Mouse (Mus musculus) right cerebral cortex, adult 2 months (tissue): Measurements from ENCODE around the gene Fbxl3.

Source experiments
- DNase-seq, 2 experiments: peaks; one replicate each; pipeline ENCODE4 v3.0.0; 2021 to 2022; ENCODE audit warnings: low spot score in 2 of 2

Gene Fbxl3

DNA sequence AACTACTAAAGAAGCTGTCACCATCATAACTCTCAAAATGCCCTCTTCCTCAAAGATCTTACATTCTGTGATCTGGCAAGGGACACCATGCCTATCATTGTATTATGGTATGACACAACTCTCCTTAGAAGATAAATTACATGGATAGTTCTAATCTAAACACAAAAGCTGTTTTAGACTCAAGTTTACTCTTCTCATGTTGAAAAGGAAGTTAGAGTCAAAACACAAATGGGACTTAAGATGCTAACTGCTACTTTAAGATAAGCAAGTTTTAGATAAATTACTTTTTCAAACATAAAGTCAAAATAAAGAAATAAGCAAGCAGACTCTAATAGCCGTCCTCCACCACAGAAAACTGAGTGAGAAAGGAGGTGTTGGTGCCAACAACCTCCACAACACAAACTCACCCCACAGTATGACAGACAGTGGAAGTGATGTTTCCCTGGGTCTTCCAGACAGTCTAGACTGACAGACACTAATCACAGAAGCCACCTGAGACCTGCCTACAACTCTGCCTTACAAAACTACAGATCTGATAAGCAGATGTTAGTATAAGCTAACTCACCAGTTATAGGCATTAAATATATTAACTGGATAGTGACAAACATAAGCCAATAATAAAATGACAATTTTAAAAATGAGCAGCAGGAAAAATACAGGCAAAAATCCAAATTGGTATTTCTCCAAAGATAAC, 13.4 kb downstream of the Fbxl3 start:
- no peak for DNase-seq

DNA sequence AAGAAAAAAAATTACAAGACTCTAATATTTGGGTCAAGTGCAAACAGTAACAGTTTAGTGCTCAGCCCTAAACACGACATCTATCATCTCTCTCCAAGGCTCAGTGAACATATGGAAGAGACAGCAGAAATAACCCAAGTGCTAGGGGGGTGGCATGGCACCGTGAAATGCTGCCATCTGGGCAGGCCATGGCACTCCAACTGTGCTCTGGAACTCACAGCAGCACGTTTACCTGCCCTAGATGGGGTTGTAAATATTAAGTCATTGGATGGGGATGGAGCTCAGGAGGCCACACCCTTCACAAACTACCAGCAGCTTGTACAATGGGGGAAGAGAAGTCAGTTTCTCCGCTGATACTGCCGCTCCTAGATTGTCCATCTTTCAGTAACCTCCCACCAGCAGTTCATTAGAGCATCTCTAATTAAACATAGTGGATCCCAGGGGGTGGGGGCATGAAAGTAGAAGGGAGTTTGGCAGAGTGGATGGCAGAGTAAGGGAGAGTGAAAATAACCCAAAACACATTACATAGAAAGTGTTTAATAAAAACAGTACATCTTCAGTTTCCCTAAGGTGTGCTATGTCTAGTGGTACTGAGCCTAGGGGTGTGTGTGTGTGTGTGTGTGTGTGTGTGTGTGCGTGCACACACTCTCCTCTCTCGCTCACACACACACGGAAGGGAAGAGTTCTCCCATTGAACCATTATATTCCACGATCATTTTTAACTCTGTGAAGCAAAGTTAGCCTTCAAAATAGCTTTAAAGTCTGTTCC, 20.0 kb downstream of the Fbxl3 start:
- peak in 1 of 2 experiments; percentile 54 for DNase-seq

DNA sequence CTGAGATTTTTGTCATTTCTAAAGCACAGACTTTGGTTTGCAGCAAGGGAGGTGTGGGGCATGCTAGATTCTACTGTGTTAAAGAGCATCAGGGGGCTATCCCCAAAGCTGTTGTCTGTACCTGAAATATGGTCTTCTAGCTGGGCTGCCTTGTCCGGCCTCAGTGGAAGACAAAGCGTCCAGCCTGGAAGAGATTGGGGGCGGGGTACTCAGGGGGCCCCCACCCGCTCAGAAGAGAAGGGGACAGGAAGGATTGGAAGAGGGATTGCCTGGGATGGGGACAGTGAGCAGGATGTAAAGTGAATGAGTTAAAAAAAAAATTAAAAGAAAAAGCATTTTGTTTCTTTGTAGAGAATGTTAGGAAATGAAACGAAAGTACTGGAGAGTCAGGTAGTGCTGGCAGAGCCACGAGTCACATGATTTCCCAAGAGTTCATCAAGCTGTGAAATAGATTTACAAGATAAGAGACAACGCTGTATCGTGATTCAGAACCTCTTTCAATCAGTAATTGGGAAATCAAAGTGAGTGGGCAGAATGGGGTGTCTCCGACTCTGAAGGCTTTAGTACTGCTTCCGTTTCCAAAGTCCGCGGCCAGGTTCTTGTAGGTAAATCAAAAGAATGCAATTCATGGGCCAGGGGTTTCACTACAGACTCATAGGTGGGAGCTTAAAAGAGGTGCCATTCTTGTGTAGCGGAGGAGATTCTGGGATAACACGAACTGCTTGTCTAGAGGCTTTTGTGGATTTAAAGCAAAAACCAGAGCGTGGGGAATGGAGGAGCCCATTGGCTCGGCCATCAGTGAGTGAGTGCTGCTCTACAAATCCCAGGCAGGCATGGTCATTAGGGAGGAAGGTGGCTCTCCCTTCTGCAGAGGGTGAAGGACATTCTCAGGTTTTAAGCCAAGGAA, 21.1 kb downstream of the Fbxl3 start:
- DNase-seq: no peak

DNA sequence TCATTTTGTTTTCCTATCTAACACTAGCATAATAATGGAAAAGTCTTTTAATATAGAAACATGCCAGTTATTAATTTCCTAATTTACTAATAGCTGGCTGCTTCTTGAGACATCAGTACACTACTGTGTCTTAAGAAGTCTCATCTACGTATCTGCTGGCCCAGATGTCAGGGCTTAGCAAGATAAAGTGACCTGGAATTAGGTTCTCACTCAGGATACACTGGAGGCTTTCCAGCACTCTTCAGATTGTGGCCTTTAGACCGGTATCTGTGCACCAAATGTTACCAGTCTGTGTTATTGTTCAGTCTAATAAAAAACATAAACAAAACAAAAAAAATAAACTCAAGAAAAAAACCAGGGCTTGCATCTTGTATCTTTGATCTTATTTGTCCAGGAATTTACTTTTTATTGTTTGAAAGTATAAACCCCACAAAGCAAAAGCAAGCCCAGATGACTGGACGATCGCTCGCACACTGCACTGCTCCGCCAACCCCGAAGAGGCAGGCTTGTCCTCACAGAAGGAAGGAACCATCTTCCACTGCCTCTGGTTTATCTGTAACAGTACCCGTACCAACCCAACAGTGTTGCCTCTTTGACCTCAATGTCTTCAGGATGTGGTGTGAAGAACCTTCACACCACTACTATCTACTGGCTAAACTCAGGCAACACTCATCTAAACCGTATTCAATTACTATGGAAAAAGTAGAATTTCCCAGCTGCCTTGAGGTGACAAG, 21.9 kb downstream of the Fbxl3 start:
- no peak for DNase-seq

DNA sequence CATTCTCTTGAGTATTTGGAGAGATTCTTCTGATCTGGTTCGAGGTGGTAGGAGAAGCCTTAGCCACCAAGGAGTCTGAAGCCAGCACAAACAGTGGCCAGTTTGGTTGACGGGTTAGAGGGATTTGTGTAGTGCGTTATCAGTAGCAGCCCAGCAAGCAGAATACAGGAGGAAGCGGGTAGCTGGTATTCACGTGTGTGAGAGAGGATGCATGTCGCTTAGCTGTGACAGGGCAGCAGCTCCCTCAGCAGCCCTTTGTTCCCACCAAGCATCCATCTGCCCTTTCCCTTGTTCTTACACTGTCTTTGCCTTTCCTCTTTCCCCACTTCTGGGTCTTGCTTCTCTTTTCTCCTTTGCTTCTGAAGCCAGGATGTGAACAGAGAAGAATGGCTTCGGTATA, 24.2 kb downstream of the Fbxl3 start:
- no peak for DNase-seq

DNA sequence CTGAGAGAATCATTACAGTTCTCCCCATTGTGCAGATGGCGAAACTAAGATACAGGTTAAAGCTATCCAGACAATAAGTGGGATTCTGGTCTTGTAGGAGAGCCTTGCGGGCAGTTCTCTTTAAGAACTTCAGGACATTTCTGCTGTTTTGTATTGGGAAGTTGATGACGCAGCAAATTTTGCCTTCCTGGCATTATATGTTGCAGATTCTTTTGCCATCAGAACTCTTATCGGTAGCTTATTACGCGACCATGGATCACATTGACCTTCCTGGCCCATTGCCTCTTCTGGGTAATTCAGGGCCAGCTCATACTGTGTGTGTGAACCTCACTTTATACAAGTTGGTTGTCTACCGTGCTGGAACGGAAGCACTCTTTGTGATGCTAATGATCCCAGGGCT, 25.5 kb downstream of the Fbxl3 start:
- no peak for DNase-seq

DNA sequence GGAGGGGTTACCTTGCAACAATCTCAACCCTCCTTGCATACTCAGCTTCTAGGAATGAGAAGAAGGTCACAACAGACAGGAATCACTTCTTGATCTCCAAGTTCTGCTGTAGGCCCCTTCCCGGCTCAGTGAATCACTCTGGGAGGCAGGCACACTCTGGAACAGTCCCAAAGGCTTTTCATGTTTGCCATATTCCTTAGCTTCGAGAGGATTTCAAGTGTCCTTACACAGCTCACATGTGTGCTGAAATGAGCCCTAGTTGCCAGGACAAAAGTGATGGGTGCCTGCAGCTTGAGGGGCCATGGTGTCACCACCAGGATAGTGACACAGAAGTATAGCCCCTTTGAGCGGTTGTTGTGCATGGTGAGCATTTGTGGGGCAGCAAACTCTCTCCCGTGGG, 26.6 kb downstream of the Fbxl3 start:
- DNase-seq: no peak

DNA sequence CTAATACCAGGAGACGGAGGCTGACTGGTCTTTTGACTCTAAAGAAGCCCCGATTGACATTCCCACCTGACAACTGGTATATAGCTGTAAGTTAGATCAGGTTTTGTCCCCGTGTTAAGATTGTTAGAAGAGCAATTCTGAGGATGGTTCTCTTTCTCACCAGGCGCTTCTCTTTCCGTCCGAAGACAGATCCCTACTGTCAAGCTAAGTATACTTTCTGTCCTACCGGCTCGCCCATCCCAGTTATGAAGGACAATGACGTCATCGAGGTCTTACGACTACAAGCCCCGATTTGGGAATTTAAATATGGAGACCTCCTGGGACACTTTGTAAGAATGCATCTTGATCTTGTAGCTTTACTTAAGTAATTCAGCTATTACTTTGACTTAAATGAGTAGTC, 27.9 kb downstream of the Fbxl3 start:
- no peak for DNase-seq

DNA sequence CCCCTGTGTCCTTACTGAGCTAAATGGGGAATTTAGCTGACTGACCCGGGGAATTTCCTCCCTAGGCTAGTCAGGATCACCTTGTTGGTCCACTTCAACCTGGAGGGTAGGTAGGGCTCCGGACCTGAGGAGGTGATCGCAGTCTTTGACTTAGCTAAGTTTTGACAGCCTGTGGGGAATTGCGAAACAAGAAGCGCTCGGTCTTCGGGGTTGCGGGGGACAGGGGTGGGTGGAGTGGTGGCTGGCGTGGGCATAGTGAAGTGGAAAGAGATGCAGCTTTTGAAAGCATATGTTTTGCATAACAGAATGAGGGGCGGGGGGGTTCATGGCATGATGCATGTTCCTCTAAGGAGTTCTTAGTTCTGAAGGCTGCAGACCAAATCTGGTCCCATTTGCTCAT, 28.6 kb downstream of the Fbxl3 start:
- peak in 1 of 2 experiments; percentile 30 for DNase-seq

DNA sequence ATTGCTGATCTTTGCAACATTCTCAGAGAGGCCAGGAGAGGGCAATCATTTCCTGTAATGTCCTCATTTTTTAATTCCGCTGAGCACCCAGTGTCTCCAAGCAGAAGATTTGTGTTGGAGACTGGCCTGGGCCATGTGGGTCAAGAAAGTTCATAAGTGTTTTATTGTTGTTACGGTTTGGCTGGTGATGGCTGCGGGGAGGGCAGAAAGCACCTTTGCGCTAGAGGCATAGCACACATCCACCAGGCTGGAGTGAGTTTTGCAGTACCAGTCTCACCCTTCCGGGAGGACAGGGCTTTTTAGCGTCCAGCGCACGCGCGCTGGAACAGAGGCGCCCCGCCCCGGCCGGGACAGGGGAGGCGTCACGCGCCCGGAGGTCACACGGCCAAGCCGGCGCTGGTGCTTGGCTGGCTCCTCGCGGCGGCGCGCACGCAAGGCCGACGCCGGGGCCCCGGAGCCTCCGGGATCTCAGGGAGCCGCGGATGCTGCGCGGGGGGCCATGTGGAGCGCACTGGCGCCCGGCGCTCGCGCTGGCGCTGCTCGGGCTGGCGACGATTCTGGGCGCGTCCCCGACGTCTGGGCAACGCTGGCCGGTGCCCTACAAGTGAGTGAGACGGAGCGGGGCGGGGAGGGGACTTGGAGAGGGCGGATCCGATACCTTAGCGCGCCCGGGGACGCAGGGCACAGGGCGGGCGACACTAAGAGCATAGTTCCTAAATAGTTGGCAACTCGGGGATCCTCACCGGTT, 29.3 kb downstream of the Fbxl3 start, which contains the start of gene Cln5:
Gene Cln5 (plus strand): TSS at position 353 of the 748 bp plus-strand sequence.
- DNase-seq: peak; percentile 80 to 85

DNA sequence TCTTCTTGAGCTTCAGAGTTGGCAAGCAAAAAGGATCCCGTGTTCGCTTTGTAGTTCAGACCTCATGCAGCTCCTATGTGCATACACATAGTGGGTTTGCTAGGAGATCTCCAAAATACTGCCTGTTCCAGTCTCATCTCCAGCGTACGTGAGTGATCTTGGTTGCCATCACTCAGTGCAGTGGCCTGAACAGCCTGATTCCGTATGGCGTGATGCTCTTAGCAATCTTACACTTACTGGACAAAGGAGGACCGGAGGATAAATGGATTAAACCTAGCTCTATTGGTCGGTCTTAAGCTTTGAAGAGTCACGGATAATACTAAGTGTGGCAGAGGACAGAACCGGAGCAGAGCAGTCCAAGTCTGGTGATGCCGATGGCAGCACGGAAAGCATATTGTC, 29.9 kb downstream of the Fbxl3 start:
- no peak for DNase-seq

DNA sequence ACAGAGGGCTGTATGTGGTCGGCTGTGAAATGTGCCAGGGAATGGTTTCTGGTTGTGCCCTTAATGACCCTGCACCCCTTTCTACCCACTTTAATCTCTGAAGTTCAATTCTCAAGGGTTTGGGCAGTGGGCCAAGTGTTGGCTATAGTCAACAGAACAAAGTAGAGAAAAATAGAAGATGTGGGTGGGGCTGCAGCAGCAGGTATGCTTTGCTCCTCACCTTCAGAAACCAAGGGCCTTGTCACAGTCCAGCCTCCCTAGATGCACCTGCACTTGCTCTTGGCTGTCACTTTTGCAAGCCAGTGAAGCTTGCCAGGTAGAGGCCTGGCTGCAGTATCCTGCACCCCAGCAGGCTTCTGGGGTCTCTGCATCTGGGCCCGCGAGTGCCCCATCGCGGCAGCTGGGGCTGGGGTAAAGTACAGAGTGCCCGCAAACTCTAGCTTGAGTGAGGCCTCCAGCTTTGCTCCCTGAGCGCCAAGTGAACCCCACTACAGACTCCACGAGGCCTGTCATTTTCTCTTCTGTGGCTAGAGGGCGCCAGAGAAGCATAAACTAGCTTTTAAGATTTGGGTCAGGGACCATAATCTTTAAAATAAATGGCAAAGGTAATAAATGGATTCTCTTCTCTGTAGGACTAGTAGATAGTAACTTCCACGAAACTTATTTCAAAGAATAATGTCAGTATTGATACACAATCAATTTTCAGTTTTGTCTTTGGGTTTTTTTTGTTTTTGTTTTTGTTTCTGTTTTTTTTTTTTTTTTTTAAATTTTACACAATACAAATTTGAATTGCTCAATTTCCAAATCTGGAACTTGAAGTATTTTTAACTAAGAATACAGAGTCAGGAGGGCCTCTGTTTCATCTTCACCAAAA, 33.8 kb downstream of the Fbxl3 start:
- DNase-seq: peak; percentile 89

DNA sequence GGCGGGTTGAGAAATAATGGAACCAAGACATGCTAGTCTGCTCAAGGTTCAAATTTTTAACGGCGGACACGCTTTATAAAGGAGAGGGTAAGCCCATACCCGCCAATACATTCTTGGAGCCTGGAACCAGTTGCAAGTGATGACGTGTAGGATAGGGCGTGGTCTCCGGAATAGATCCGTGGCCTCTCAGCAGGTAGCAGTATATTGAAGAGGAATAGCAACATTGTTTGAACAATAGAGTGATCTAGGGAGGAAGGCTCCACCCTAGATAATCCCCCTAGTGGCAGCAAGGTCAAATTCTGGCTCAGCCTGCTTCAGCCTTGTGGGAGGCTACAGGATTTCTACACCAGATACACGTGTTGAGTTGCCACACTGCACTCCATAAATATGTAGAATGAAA, 39.9 kb downstream of the Fbxl3 start:
- DNase-seq: no peak

DNA sequence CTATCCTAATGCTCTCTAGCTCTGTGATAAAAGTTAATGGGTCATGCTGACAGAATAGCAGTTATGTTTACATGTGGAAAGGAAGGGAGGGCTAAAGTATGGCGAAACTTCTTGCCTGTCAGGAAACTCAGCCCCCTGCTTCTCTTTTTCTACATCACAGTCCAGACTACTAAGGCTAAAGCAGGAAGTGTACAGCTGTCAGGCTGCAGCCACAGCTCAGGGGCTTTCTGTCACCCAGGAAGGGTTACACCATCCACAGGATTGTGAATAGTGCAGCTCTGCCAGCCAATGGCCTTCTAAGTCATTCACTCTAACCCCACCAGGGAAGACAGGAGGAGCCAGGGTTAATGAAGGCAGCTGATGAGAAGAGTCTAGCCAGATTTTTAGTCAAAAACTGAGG, 40.4 kb downstream of the Fbxl3 start:
- DNase-seq: no peak

DNA sequence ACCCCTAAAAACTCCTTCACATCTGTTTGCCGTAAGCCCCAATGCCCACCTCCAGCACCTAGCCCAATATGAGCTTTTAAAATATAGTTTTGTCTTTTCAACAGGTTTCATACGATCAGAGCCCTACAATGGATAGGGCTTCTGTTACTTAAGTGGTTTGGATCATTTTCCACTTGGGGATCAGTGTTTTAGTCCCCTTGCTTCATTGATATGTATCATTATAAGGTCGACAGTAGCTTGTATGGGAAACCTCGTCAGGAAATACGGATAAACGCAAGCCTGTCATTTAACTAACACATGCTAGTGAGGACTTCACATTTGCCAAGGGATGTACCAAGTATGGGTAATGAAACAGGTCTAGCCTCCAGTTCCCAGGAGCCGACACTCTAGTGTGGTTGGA, 42.8 kb downstream of the Fbxl3 start:
- DNase-seq: no peak

DNA sequence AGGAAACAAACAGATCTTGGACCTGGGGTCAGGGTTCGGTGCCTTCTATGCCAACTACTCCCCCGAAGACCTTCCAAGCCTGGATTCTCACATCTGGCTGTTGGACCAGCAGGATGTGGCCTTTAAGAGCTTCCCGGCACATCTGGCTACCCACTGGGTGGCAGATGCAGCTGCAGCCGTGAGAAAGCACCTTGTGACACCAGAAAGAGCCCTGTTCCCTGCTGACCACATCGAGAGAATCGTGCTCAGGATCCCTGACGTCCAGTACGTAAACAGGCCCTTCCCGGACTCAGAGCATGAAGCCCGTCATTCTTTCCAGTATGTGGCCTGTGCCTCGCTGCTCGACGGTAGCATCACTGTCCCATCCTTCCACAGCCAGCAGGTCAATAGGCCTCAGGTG, 44.6 kb downstream of the Fbxl3 start:
- no peak for DNase-seq

DNA sequence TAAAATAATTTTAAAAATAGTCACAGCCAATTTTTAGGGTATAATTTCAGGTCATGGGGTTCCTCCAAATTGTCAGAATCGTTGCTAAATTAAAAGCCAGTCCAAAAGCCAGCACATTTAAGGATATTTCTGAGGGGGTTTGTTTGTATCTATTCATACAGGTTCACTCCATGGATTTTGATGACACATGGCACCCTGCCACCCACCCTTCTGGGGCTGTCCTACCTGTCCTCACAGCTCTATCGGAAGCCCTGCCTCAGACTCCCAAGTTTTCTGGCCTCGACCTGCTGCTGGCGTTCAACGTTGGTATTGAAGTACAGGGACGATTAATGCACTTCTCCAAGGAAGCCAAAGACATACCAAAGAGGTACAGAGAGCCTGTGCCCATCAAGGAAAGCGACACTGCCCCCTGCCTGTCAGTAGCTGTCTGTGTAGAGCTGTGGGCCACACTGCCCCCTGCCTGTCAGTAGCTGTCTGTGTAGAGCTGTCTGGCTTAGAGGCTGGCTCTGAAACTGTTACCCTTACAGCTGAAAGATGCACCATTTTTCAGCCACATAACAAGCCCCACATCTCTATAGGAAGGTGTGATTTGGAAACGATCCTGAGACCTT, 48.1 kb downstream of the Fbxl3 start:
- DNase-seq: peak; percentile 73 to 83

DNA sequence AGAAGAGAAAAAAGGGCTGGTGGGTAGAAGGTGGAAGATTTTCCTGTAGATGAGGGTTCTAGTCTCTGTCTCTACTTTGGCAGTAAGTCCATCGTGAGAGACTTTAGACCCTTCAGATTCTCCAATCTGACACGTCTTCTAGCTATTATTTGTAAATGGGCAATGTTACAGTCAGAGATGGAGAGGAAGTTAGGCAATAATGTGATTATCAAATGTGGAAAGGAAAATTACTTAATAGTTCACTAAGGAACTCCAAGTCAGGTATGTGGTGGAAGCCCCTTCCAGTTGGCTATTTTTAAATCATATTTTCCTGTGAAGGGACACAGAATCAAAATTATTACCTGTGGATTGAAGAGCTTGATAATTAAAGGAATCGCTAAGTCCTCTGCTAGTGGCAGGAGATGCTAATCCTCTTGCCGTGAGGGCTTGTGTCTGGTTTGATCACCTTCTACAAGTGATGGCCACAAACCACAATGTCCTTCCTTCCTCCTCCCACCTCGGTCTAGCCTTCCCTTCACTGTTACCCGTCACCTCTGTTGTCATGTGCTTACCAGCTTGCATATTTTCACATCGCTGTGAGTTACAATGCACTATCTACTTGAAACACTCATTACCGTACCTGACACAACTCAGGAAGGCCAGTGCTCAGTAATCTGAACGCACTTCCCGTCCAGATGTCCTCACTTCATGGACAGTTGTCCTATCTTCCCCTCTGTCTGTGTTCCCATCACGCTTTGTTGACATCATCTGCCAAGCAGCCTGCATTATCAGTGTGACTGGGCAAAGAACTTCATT, 50.9 kb downstream of the Fbxl3 start:
- no peak for DNase-seq

DNA sequence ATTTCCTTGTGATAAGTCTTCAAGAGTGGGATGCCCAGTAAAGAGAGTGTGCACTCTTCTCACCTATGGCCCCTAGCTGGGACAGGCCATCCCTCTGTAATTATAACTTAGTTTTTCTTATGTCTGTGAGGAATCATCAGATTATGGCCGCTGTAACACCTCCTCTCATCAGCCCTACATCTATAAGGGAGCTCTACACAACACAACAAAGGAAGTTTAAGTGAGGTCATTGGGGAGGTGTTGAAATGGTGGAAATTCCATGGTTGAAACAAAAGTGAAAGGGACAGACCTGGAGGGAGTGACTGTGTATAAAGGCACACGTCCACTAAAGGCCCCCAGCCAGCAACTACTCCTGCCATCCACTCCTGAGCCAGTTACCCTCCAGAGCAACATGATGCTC, 52.7 kb downstream of the Fbxl3 start, which contains the start of gene Acod1:
Gene Acod1 (plus strand): TSS at position 301 of the 400 bp plus-strand sequence.
- no peak for DNase-seq
